Mouse (Mus musculus): ENCODE measurements around the gene 1700021F07Rik. TPM values are rescaled to one million over a fixed set of nuclear protein-coding genes. Genes with fewer than 3 reads are reported as not detected.
A peak's percentile ranks its signal among the peaks of the same experiment; 100 is the strongest.

1700021F07Rik gene
- total and polyA plus RNA-seq, 2 experiments from 2014 or later, result not detected

- no peak overlapping the region for H3K27ac ChIP-seq (ENCODE audit: low read depth, low read length)
- no peak overlapping the region for H3K4me3 ChIP-seq (ENCODE audit: low read depth, low read length)
- no peaks in the 10 kb centered on the region for H3K36me3 ChIP-seq (ENCODE audit: insufficient read depth)
- H3K4me1 ChIP-seq (ENCODE audit: insufficient read depth), result no peaks in the 10 kb centered on the region
- 42% methylated on average over 5 of the region's 5 CpGs for WGBS
- DNase-seq (peak; percentile 88), ATAC-seq (peak; percentile 73)
- no peaks in the 10 kb centered on the region for H3K9me3 ChIP-seq (ENCODE audit: low read length)
- no peaks in the 10 kb centered on the region for H3K27me3 ChIP-seq (ENCODE audit: insufficient read depth, low read length)
- H3K4me2 ChIP-seq (ENCODE audit: low read depth), result no peak overlapping the region
- H3K9ac ChIP-seq, result no peak overlapping the region
- peak; percentile 97 for TF ChIP-seq CTCF (IDR thresholded peaks at IDR 0.05; ENCODE audit: low read depth)
Measured at GRCm38 (mm10) chr2:173561851-173562442, 39.6 kb downstream of the 1700021F07Rik start.

- Histone ChIP-seq H3K9ac (no peak overlapping the region), H3K4me1 (ENCODE audit: insufficient read depth) (no peaks in the 10 kb centered on the region), H3K4me3 (ENCODE audit: low read depth, low read length) (no peak overlapping the region), H3K9me3 (ENCODE audit: low read length) (no peaks in the 10 kb centered on the region), H3K27ac (ENCODE audit: low read depth, low read length) (no peak overlapping the region), H3K36me3 (ENCODE audit: insufficient read depth) (no peaks in the 10 kb centered on the region), H3K4me2 (ENCODE audit: low read depth) (no peak overlapping the region), H3K27me3 (ENCODE audit: insufficient read depth, low read length) (no peaks in the 10 kb centered on the region)
- DNase-seq, result peak; percentile 57
- no peak for ATAC-seq
- TF ChIP-seq CTCF (IDR thresholded peaks at IDR 0.05; ENCODE audit: low read depth), result peak; percentile 73
- 74% methylated on average over 7 of the region's 7 CpGs for WGBS
Measured at GRCm38 (mm10) chr2:173563336-173563735, 41.0 kb downstream of the 1700021F07Rik start.

GRCm38 (mm10) chr2:173564179-173564578 is 41.8 kb downstream of the 1700021F07Rik start:
- TF ChIP-seq CTCF (IDR thresholded peaks at IDR 0.05; ENCODE audit: low read depth), result peak; percentile 31
- 50% methylated on average over 9 of the region's 9 CpGs for WGBS

More at GRCm38 (mm10) chr2:173564179-173564578, 41.8 kb downstream of the 1700021F07Rik start:
- no peak overlapping the region for H3K9ac ChIP-seq
- H3K9me3 ChIP-seq (ENCODE audit: low read length), result no peaks in the 10 kb centered on the region
- H3K4me2 ChIP-seq (ENCODE audit: low read depth), result no peak overlapping the region
- 0 out of 2 replicates have a peak, but pooled peaks have one; percentile 21 for ATAC-seq
- H3K27ac ChIP-seq (ENCODE audit: low read depth, low read length), result no peak overlapping the region
- DNase-seq, result no peak
- H3K27me3 ChIP-seq (ENCODE audit: insufficient read depth, low read length), result no peaks in the 10 kb centered on the region
- no peaks in the 10 kb centered on the region for H3K36me3 ChIP-seq (ENCODE audit: insufficient read depth)
- no peak overlapping the region for H3K4me3 ChIP-seq (ENCODE audit: low read depth, low read length)
- H3K4me1 ChIP-seq (ENCODE audit: insufficient read depth), result no peaks in the 10 kb centered on the region

Other genes with a start within 250 kb of the 1700021F07Rik start
- 6.9 and 8.5 TPM in 2 replicates for gene Pmepa1, start 246.1 kb upstream of the 1700021F07Rik start, total RNA-seq (2014; rRNA removed)
- 2.5 and 3.1 TPM in 2 replicates for gene Pmepa1, start 246.1 kb upstream of the 1700021F07Rik start, polyA plus RNA-seq (2015; fragmentation: Nextera tagmentation; extraction: Ambion mirVana)
- gene Ankrd60, start 55.8 kb downstream of the 1700021F07Rik start, total RNA-seq (2014; rRNA removed), result not detected in 2 replicates
- not detected in 2 replicates for gene Ankrd60, start 55.8 kb downstream of the 1700021F07Rik start, polyA plus RNA-seq (2015; fragmentation: Nextera tagmentation; extraction: Ambion mirVana)
- gene Rab22a, start 137.2 kb downstream of the 1700021F07Rik start, total RNA-seq (2014; rRNA removed), result 20.4 and 23.0 TPM in 2 replicates
- gene Rab22a, start 137.2 kb downstream of the 1700021F07Rik start, polyA plus RNA-seq (2015; fragmentation: Nextera tagmentation; extraction: Ambion mirVana), result 33.4 and 37.0 TPM in 2 replicates
- not detected in 2 replicates for gene 1700010B08Rik, start 196.8 kb downstream of the 1700021F07Rik start, total RNA-seq (2014; rRNA removed)
- not detected in 2 replicates for gene 1700010B08Rik, start 196.8 kb downstream of the 1700021F07Rik start, polyA plus RNA-seq (2015; fragmentation: Nextera tagmentation; extraction: Ambion mirVana)
- 40.2 and 41.8 TPM in 2 replicates for gene Vapb, start 214.9 kb downstream of the 1700021F07Rik start, total RNA-seq (2014; rRNA removed)
- gene Vapb, start 214.9 kb downstream of the 1700021F07Rik start, polyA plus RNA-seq (2015; fragmentation: Nextera tagmentation; extraction: Ambion mirVana), result 12.4 and 13.6 TPM in 2 replicates

All from forebrain, postnatal 0 days (tissue).